ENCODE assay signal across 8 mouse cellular contexts in the genomic region with DNA sequence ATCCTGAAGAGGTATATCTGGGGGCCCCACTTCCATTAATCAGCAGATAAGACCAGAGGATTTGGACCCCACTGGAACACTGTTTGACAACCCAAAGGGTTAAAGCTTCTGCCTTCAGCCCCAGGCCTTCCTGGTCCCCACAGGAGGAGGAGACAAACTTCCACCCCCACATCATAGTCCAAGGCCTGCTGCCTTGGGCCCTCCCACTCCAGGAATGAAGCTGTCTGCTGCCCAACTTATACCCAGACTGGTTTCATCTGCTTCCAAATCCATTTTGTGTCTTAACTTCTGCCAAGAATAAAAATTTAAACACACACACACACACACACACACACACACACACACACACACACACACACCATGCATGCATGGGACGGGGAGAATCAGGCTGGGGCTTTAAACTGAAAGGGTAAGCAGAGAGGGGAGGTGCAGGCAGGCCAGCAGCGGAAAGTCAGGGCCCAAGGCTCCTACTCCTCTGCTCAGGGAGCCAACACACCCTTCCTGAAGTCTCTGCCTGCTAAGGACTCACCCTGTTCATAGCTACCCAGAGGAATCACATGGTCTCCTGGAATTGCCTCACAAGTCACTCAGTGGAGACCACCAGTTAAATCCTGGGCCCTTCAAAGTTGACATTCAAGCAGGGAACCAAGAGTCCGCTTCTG. TPM values are rescaled to one million over a fixed set of nuclear protein-coding genes. Genes with fewer than 3 reads are reported as not detected.
A peak's percentile ranks its signal among the peaks of the same experiment; 100 is the strongest.
DNase-seq lines count a peak whose midpoint lies in the region; ATAC-seq lines count a peak whose summit lies in the region.

No protein-coding gene starts in this region.

- ATAC-seq in lung, embryonic 16.5 days (ENCODE audit: low read depth) = peak; percentile 83
- no peak for ATAC-seq in hindbrain, embryonic 12.5 days (ENCODE audit: low FRiP score)
- ATAC-seq in midbrain, embryonic 16.5 days = no peak

- peak; percentile 34 for DNase-seq in cerebellum, adult 9-10 months
- no peak for DNase-seq in cerebellum, adult 18-20 months
- no peak for DNase-seq in lung, postnatal 14 days
- DNase-seq in thymus, postnatal 4 days = no peak
- no peak for DNase-seq in gastrocnemius, adult 18-20 months (ENCODE audit: low spot score)

- peaks cover 42% of the 10 kb centered on the region for H3K4me1 ChIP-seq in lung, embryonic 16.5 days (replicated peaks; ENCODE audit: control insufficient read depth, insufficient read depth, low read length)
- H3K4me1 ChIP-seq in hindbrain, embryonic 12.5 days = peaks cover 89% of the 10 kb centered on the region
- peaks cover 46% of the 10 kb centered on the region for H3K4me1 ChIP-seq in midbrain, embryonic 16.5 days (ENCODE audit: control insufficient read depth, insufficient read depth, low read length)

- H3K27ac ChIP-seq in lung, embryonic 16.5 days (ENCODE audit: low read length) = peak overlapping the region; percentile 68
- H3K27ac ChIP-seq in hindbrain, embryonic 12.5 days = peak overlapping the region; percentile 35
- peak overlapping the region; percentile 3; the same call in 1 of the 2 replicates for H3K27ac ChIP-seq in midbrain, embryonic 16.5 days (ENCODE audit: low read length)

- 29% methylated on average over 3 of the region's 3 CpGs for WGBS in lung, embryonic 16.5 days
- 44% methylated on average over 3 of the region's 3 CpGs for WGBS in hindbrain, embryonic 12.5 days
- 43% methylated on average over 3 of the region's 3 CpGs for WGBS in midbrain, embryonic 16.5 days

- H3K9me3 ChIP-seq in lung, embryonic 16.5 days (ENCODE audit: control insufficient read depth, low read length) = no peaks in the 10 kb centered on the region
- H3K9me3 ChIP-seq in hindbrain, embryonic 12.5 days (replicated peaks) = no peaks in the 10 kb centered on the region
- H3K9me3 ChIP-seq in midbrain, embryonic 16.5 days (replicated peaks; ENCODE audit: control insufficient read depth, low read length, poor library complexity, severe bottlenecking) = no peaks in the 10 kb centered on the region

- H3K9ac ChIP-seq in lung, embryonic 16.5 days (ENCODE audit: low read length) = peak overlapping the region; percentile 27; the same call in 1 of the 2 replicates
- H3K9ac ChIP-seq in hindbrain, embryonic 12.5 days = no peak overlapping the region
- no peak overlapping the region for H3K9ac ChIP-seq in midbrain, embryonic 16.5 days (ENCODE audit: low read depth, low read length)

- H3K4me2 ChIP-seq in lung, embryonic 16.5 days (ENCODE audit: low read depth, low read length) = no peak overlapping the region
- H3K4me2 ChIP-seq in hindbrain, embryonic 12.5 days (replicated peaks) = peak overlapping the region; percentile 19; the same call in 1 of the 2 replicates
- H3K4me2 ChIP-seq in midbrain, embryonic 16.5 days (ENCODE audit: low read length) = no peak overlapping the region

- no peak overlapping the region for H3K4me3 ChIP-seq in lung, embryonic 16.5 days (ENCODE audit: low read length)
- H3K4me3 ChIP-seq in hindbrain, embryonic 12.5 days = no peak overlapping the region
- H3K4me3 ChIP-seq in midbrain, embryonic 16.5 days (ENCODE audit: low read depth, low read length) = no peak overlapping the region

- H3K27me3 ChIP-seq in lung, embryonic 16.5 days (ENCODE audit: control insufficient read depth, insufficient read depth, low read depth, low read length) = no peaks in the 10 kb centered on the region
- no peaks in the 10 kb centered on the region for H3K27me3 ChIP-seq in hindbrain, embryonic 12.5 days
- no peaks in the 10 kb centered on the region for H3K27me3 ChIP-seq in midbrain, embryonic 16.5 days (ENCODE audit: control insufficient read depth, insufficient read depth, low read depth, low read length)

- H3K36me3 ChIP-seq in lung, embryonic 16.5 days (ENCODE audit: control insufficient read depth, insufficient read depth, low read length) = no peaks in the 10 kb centered on the region
- no peaks in the 10 kb centered on the region for H3K36me3 ChIP-seq in hindbrain, embryonic 12.5 days
- no peaks in the 10 kb centered on the region for H3K36me3 ChIP-seq in midbrain, embryonic 16.5 days (ENCODE audit: control insufficient read depth, insufficient read depth, low read length)

RNA-seq across cellular contexts. Expression of gene Boc, which starts 16.5 kb away (rescaled TPM):
- polyA plus RNA-seq in lung, embryonic 16.5 days (2015; fragmentation: Nextera tagmentation; extraction: Ambion mirVana) = 29.7 and 32.0 TPM in 2 replicates
- 35.5 and 37.5 TPM in 2 replicates for polyA plus RNA-seq in hindbrain, embryonic 12.5 days (2016; fragmentation: Nextera tagmentation; extraction: Ambion mirVana)
- polyA plus RNA-seq in midbrain, embryonic 16.5 days (2015; fragmentation: Nextera tagmentation; extraction: Ambion mirVana) = 7.3 and 10.5 TPM in 2 replicates
- 1 to 10 TPM; 2.5 to 4.8 TPM for total RNA-seq in gastrocnemius, adult 18-20 months (2021)

Comparison
In these comparisons a context has a peak if more than half of its experiments do, and no peak if none do; other contexts are left out.
1. H3K27ac ChIP-seq: peak in every context shown above with its lines; median percentile 68 in lung, embryonic 16.5 days; 35 in hindbrain, embryonic 12.5 days; 3 in midbrain, embryonic 16.5 days.